Mouse (Mus musculus) bone marrow macrophage, adult 2 months (primary cell): ENCODE data around the gene Slc6a20a. TPM values are rescaled to one million over a fixed set of nuclear protein-coding genes. Genes with fewer than 3 reads are reported as not detected.
"Not testable (repeated sequence)": the region's sequence is repeated elsewhere in the genome, so short reads cannot be mapped to it uniquely, and the experiment has no call there.

Source experiments
- H3K27ac ChIP-seq: 2 replicates; pipeline ENCODE4 v1.5.1; 2012; ENCODE audit warnings: low read depth, low read length; ENCODE audit not compliant: insufficient read depth
- H3K4me1 ChIP-seq: 2 replicates; pipeline ENCODE4 v1.6.1; 2012; ENCODE audit warnings: low read length; ENCODE audit not compliant: control insufficient read depth, insufficient read depth
- H3K4me3 ChIP-seq: 2 replicates; pipeline ENCODE4 v1.5.1; 2012; ENCODE audit warnings: mild to moderate bottlenecking, low read length, moderate library complexity; ENCODE audit not compliant: insufficient read depth
- CTCF ChIP-seq: IDR thresholded peaks from 2 replicates; pipeline ENCODE4 v1.5.1; 2012; ENCODE audit warnings: low read depth, mild to moderate bottlenecking, low read length, moderate library complexity
- POLR2A ChIP-seq: IDR thresholded peaks from 2 replicates; pipeline ENCODE4 v1.6.1; 2012; ENCODE audit warnings: mild to moderate bottlenecking, low read depth, low read length, borderline replicate concordance
- polyA plus RNA-seq: library from polyadenylated mRNA; stranded (reverse); fragments of >200 nt; gene quantifications from 2 replicates; pipeline ENCODE4 v1.2.4, GENCODE M21; 2012; ENCODE audit not compliant: missing spikeins, insufficient read depth, insufficient read length

Gene Slc6a20a
- polyA plus RNA-seq, 1 experiment: not detected

DNA sequence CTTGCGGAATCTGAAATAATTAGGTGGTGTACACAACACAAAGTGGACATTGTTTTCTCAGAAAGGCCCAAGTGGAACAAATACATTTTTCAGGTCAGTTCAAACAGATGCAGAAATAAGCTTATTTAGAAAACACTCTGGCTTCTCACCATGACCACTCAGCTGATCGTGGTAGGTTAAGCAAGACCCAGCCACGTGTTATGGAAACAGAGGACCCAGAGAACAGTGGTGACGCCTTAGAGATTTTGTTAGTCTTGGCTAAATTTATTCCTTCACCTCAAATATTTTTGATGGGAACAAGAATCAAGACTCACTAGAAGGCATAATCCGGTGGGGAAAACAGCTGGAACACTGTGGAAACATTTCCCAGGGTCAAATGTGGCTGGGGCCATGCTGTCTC, 7.5 kb upstream of the Slc6a20a start:
- no peak for TF ChIP-seq CTCF
- no peak for TF ChIP-seq POLR2A
- peaks cover 20% of the 10 kb centered on the region for H3K4me1 ChIP-seq
- no peak overlapping the region for H3K4me3 ChIP-seq
- no peak overlapping the region for H3K27ac ChIP-seq

DNA sequence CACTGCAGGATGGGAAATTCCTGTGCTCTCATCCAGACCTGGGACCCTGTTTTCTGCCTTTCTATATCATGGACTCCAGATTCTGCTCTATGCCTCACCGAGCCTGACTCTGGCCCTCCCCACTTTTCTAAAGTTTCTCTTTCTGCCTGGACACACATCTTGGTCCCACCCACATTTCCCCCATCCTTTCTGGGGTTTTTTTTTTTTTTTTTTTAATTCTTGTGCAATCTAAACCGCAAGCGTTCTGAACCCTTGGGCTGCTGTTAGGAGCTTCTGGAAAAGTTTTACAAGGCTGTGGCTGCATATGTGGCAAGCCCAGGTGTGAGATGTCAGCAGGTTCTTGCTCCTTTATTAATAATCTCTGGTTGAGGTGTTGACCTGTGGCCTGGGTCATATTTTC, 5.0 kb upstream of the Slc6a20a start:
- TF ChIP-seq POLR2A (no peak), CTCF (no peak)
- Histone ChIP-seq H3K27ac (no peak overlapping the region), H3K4me1 (peaks cover 20% of the 10 kb centered on the region), H3K4me3 (no peak overlapping the region)

DNA sequence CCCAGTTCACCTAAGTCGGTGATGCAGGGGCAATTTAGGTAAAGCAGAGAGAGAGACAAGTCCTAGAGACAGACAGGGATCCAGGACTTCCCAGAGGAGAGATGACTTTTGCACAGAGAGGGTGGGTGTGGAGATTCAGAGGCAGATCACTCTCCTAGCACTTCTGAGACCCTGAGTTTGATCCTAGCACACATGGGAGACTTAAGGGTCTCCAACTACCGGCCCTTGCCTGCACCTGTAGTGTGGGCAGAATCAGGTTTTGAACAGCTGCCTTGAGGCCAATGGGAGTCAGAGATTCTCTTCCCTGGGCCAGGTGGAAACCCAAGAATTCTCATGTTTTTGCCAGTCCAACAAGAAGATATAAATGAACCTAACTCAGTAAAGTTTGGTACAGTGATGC, 513 bp upstream of the Slc6a20a start:
- peaks cover 19% of the 10 kb centered on the region for H3K4me1 ChIP-seq
- TF ChIP-seq CTCF (no peak), POLR2A (no peak)
- H3K27ac ChIP-seq: no peak overlapping the region
- H3K4me3 ChIP-seq: no peak overlapping the region

DNA sequence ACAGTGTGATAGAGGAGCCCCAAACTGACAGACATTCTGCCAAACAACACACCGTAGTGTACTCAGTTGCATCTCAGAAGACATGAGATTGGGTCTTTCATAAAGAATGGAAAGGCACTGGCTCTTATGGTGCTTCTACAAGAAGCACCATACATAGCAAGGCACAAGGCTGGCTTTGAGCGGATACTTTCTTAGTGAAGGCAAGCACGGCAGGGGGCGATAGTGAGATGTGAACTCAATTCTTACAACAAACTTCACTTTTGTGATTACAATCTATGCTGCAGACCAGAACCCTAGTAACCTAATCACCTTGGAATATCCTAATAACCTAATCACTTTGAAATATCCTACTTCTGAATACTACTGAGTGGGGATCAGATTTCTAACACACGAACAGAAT, 13.0 kb downstream of the Slc6a20a start:
- Histone ChIP-seq H3K4me1 (no peaks in the 10 kb centered on the region), H3K27ac (no peak overlapping the region), H3K4me3 (no peak overlapping the region)
- TF ChIP-seq CTCF (no peak), POLR2A (no peak)

DNA sequence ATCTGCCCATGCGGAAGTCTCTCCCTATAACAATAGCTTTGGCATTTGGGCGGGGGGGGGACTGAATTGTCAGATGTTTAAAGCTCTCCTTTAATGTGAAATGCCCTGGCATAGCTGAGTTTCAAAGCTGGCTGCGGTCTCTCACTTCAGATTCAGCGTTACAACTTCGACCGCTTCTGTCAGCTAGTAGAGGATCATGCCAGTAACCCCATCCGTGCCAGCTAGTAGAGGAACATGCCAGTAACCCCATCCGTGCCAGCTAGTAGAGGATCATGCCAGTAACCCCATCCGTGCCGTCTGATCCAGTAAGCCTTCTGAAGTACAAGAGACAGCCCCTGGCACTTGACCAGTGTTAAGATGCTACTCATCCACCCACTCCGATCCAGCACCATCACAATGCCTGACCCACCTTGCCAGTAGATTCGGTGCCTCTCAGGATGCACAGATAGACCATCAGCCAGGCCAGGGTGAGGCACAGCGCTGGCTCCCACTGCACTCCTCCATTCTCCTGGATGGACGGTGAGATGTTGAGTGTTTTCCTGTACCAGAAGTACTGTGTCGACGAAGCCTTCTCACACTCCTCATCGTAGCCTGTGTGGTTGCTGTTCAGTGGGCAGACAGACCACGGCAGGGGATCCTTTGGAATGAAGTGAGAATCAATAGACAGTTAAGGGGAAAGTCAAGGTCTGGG, 18.6 kb downstream of the Slc6a20a start:
- H3K27ac ChIP-seq, H3K4me3 ChIP-seq, H3K4me1 ChIP-seq: not testable (repeated sequence)

DNA sequence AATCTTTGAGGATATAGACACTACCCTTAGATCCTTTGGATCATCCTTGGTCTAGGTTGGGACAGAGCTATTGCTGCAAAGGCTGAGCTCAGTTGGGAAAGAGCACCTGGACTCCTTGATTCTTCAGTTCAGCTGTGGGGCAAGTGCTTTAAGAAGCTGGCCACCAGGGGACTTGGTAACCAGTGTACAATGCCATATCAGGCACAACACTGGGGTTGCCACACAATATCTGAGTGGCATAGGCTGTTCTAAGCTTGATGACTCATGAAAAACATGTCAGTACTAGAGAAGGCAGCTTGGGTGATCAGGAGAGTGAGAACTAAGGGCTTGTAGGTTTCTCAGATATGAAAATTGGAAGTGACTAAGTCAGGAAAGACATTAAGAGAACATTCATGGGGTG, 19.7 kb downstream of the Slc6a20a start:
- Histone ChIP-seq H3K27ac (no peak overlapping the region), H3K4me3 (no peak overlapping the region), H3K4me1 (no peaks in the 10 kb centered on the region)
- TF ChIP-seq POLR2A (no peak), CTCF (no peak)

DNA sequence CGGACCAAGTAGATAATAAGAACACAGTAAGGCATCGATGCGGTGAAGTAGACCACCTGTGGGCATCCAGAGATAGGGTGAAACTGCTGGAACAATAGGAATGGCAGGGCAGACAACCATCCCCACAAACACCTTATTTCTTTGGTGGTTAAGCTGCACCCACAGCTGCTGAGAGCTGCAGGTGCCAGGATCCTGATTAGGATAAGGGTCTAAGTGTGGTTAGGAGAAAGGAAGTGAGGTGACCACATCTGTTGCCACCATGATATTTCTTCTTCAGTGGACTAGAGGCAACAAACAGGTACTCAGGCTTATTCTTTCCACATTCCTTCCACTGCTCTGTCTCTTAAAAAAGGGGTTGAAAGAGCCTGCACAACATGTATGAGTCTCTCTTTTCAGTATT, 21.2 kb downstream of the Slc6a20a start:
- H3K4me3 ChIP-seq: no peak overlapping the region
- TF ChIP-seq POLR2A (no peak), CTCF (no peak)
- H3K4me1 ChIP-seq: no peaks in the 10 kb centered on the region
- no peak overlapping the region for H3K27ac ChIP-seq

DNA sequence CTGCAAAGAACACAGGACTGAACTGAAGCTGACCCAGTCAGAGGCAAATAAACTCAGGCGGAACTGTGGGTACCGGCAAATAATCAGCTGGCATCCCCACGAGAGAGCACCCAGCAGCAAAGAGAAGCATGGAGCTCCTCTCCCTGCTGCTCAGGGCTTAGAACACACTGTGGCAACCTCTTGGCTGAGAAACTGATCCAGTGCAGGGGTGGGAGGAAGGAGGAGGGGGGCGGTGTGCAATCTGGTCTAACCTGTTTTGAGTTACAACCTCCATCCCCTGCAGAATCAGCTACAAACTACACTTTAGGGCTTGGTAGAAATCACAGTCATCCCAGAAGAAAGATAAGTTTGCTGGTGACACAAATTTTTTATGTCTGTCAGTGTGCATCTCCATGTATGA, 27.3 kb downstream of the Slc6a20a start:
- Histone ChIP-seq H3K4me3 (no peak overlapping the region), H3K27ac (no peak overlapping the region), H3K4me1 (no peaks in the 10 kb centered on the region)
- TF ChIP-seq POLR2A (no peak), CTCF (no peak)

DNA sequence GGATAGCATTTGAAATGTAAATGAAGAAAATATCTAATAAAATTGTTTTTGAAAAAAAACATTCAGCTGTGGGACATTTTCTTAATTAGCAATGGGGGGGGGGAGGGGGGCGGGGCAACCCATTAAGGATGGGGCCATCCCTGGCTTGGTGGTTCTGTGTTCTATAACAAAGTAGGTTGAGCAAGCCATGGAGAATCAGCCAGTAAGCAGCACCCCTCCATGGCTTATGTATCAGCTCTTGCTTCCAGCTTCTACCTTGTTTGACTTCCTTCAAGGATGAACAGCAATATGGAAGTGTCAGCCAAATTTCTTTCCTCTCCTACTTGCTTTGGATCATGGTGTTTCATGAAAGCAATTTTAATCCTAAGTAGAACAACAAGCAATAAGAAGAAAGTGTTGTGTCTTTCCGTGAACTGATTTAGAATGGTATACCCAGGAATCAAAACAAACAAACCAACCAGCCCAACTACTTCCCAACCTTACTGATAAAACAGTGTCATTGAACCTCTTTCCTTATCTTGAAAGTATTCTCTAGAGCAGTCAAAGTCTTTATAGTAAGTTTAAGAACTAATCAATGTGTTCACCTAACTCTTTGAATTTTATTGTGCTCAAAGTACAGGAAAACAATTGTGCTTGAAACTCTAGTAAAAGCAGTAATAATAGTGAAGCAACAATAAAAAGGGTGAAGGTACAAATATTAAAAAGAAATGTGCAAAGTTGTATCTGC, 28.7 kb downstream of the Slc6a20a start:
- no peak overlapping the region for H3K27ac ChIP-seq
- TF ChIP-seq POLR2A: no peak
- no peak for TF ChIP-seq CTCF
- no peaks in the 10 kb centered on the region for H3K4me1 ChIP-seq
- no peak overlapping the region for H3K4me3 ChIP-seq

DNA sequence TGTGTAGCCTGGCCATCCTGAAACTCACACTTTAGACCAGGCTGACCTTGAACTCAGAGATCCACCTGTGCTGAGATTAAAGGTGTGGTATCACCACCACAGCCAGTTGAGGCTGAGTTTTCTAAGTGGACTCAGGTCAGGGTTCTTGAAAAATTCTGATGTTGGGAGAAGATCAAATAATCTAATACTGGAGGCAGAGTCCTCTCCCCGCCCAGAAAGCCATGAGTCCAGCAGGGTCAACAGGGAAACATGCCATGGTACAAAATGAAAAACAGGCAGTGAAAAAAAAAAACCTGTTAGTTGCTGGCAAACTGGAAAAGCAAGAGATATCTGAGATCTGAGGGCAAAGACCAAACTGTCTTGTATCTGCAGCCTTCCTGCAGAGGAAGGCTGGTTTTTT, 38.6 kb downstream of the Slc6a20a start:
- H3K27ac ChIP-seq: no peak overlapping the region
- H3K4me3 ChIP-seq: no peak overlapping the region
- H3K4me1 ChIP-seq: 0 out of 2 replicates have a peak, but pooled peaks cover 2% of the 10 kb centered on the region
- TF ChIP-seq POLR2A (no peak), CTCF (no peak)

DNA sequence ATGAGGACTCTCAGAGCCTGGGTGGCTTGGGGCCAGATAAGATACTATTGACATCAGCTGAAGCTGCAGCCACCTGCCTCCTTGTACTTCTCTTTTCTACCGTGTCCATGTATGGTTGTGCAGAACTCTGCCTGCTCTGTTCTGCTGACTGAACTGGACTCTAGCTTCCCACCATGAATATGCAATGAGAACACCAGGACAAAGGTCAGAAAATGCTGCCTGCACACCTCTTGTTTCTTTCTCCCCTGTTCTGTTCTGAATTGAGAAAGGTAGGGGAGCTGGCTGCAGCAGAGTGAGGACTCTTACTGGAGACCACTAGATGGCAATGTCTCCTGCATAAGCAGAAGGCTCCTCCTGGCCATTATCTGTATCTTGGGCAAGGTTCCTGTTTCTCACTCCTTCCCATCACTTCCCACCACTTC, 40.0 kb downstream of the Slc6a20a start:
- no peak overlapping the region for H3K4me3 ChIP-seq
- no peak overlapping the region for H3K27ac ChIP-seq
- TF ChIP-seq POLR2A (no peak), CTCF (peak; percentile 57)
- H3K4me1 ChIP-seq: 0 out of 2 replicates have a peak, but pooled peaks cover 2% of the 10 kb centered on the region
